Mouse (Mus musculus) c-Kit-positive CD71-positive TER-119-positive erythroid progenitor cells, embryonic 14.5 days (primary cell): ENCODE results near the gene Erlin1.
A peak's percentile ranks its signal among the peaks of the same experiment; 100 is the strongest.

ENCODE experiments used
- DNase-seq: peaks from one replicate; pipeline ENCODE4 v3.0.0-alpha.2; 2013; ENCODE audit warnings: low spot score

Erlin1 gene

DNA sequence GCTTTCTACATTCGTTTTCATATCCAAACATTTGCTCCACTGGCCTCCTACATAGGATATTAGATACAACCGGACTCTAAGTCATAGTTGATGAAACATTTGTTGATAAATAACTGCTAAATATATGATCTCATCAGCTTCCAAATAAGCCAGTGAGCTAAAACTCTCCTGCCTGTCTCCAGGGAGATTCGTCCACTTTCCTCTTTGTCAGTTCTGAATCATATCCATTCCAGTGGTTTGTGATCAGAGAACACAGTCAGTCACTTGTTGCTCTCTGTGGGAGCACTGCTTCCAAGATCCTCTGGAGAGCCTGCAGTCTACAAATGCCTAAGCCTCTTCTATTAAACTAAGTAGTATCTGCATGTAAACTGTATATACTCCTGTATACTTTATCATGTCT is 9.4 kb downstream of the Erlin1 start:
- no peak for DNase-seq

DNA sequence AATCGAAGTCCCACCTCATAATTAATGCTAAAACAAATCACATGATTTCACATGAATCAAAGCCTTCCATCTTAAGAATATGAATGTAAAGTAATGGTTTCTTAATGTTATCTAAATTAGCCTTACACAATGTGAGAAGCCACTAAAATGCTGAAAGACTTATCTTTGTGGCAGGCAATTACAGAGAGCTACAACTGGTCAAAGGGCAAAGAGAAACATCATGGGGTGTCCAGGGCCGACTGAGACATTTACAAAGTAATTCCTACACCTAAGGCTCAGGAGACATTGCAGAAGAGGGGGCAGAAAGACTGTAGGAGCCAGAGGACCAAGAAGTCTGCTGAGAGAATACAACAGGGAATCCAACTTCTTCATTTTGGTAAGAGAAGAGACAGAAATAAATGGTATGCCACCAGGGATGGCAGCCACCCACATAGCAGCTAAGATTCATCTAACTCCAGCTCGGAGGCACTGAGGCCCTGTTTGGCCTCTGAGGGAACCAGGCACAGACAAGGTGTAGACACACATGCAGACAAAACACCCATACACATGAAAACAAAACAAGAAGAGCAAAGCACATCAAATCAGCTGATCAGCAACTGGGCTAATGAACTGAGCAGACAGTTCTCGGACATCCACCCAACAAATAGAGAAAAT is 14.3 kb downstream of the Erlin1 start:
- DNase-seq: no peak

GRCm38 (mm10) chr19:44050388-44050787 is 19.2 kb downstream of the Erlin1 start:
- no peak for DNase-seq

DNA sequence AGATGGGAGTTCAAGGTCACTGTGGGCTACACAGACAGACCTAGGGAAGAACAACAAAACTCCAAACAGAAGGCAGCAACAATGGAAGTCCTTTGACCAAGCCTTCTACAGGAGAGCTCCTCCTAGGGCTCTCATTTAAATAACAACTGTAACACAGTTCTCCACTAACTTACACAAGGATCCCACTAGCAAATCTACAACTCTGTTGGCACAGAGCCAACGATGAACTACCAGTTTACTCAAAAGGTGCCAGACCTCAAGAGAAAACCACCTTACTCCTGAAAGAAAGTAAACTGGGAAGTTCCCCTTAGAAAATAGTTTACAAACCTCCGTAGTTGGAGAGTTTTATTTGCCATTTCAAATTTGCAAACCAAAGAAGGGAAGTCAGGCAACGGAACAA is 20.3 kb downstream of the Erlin1 start:
- DNase-seq: no peak

- no peak for DNase-seq
Observed at GRCm38 (mm10) chr19:44045847-44046246, 23.7 kb downstream of the Erlin1 start.

GRCm38 (mm10) chr19:44042121-44042520 is 27.5 kb downstream of the Erlin1 start:
- DNase-seq: no peak

- DNase-seq: no peak
Observed at GRCm38 (mm10) chr19:44033396-44033795, 36.2 kb downstream of the Erlin1 start.

- DNase-seq: no peak
Observed at GRCm38 (mm10) chr19:44032046-44032744, 37.4 kb downstream of the Erlin1 start.

- no peak for DNase-seq
Observed at GRCm38 (mm10) chr19:44030024-44030423, 39.6 kb downstream of the Erlin1 start.

GRCm38 (mm10) chr19:44028972-44029371 is 40.6 kb downstream of the Erlin1 start, which contains the start of gene Cyp2c23:
Gene Cyp2c23, minus strand, starts transcription at chr19:44029208.
- DNase-seq: no peak

- no peak for DNase-seq
Observed at GRCm38 (mm10) chr19:44026956-44027530, 42.5 kb downstream of the Erlin1 start.

- no peak for DNase-seq
Observed at GRCm38 (mm10) chr19:44024921-44025585, 44.5 kb downstream of the Erlin1 start.

GRCm38 (mm10) chr19:44023066-44023465 is 46.5 kb downstream of the Erlin1 start:
- peak; percentile 10 for DNase-seq

GRCm38 (mm10) chr19:44021502-44021901 is 48.1 kb downstream of the Erlin1 start:
- no peak for DNase-seq

GRCm38 (mm10) chr19:44019739-44020138 is 49.8 kb downstream of the Erlin1 start:
- DNase-seq: no peak

GRCm38 (mm10) chr19:44013862-44014261 is 55.7 kb downstream of the Erlin1 start:
- no peak for DNase-seq

DNA sequence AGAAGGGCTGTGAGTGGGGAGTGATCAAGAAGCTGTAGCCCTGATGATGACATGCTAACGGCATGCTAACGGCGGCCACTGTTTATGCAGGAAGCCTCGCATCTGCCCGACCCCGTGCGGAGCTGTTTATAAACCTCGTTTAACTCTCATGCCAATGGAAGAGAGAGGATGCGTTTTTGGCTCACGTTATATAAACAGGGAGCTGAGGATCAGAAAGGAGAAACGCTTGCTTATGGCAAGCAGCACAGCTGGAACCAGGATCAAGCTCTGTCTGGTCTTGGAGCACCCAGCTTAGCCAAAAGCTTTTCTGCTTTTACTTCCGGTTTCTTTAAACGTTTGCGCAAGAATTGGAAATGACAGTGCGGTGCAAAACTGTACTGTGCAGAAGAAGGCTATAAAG is 60.8 kb downstream of the Erlin1 start:
- no peak for DNase-seq

DNA sequence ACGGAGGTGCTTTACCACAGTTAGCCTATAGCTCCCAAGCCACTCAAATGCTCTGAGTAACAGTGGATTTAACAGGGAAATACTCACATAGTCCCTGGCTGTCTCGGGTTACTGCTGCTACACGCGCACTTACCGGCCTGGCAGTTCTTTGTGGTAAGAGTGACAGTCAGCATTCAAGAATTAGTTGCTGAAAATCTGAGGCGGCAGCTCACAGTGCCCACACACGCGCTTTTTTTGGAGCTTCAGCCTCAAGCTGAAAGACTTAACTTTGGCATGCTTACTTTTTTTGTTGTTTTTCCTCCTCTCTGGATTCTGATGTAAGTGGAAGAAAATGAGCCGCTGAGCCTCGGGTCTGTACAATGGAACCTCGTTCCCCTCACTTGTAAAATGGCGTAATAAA is 62.4 kb downstream of the Erlin1 start:
- DNase-seq: no peak

GRCm38 (mm10) chr19:44005025-44005424 is 64.6 kb downstream of the Erlin1 start:
- no peak for DNase-seq

DNA sequence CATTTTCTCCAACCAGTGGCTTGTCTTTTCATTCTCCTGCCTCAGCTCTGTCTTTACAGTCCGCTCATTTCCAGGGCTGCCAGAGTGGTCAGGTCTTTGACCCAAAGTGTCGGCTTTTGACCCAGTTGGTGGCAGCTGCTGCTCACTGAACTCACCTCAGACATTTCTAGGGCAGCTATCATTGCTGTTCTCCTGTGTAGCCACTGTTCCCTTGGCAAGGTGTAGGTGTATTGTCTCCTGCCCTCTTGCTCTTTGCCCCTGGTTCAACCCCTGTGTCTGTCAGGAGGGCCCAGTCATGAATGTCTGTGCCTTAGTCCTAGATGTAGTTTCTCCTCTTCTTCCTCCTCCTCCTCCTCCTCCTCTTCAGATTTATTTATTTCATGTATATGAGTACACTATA is 65.3 kb downstream of the Erlin1 start:
- no peak for DNase-seq

DNA sequence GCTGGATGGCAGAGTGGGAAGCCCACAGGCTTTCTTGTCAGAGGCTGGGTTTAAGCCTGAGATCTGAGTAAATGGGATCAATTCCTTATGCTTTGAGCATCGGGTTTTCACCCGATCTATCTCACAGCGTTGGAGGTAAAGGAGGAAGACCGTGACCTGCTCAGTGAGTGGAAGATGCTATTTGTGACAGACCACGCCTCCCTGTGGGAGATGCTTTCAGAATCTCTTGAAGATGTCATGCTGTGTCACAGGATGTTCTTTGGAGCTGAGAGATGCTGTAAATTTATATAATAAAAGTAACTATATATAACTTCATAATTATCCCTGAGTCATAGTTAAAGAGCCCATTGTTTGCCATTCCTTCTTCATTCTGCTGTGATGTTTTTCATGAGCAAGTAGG is 68.9 kb downstream of the Erlin1 start:
- DNase-seq: no peak

DNA sequence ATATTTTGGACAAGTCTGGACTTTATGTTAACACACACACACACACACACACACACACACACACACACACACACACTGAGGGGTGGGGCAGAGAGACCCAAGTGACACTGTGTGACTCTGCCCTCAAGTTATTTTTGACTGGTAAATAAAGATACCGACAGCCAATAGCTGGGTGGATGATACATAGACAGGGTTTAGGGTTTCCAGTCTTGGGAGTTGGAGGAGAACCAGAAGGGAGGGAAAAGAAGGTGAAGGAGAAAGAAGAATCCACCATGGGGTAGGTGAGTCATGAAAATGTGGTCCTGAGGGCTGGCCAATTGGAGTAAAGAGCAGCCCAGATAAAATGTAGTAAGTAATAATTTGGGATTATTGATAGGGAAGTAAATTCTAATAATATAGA is 69.5 kb downstream of the Erlin1 start:
- DNase-seq: no peak
